Mouse (Mus musculus) spleen, adult 18-20 months (tissue): ENCODE data around the gene Fanca.

Experiments used
- DNase-seq, 2 experiments: peaks; one replicate each; pipeline ENCODE4 v3.0.0; 2022; ENCODE audit warnings: mixed read lengths in 2 of 2

Fanca gene

GRCm38 (mm10) chr8:123329961-123330360, 11.6 kb upstream of the Fanca start:
- DNase-seq = no peak

GRCm38 (mm10) chr8:123329350-123329749, 11.0 kb upstream of the Fanca start:
- no peak for DNase-seq

GRCm38 (mm10) chr8:123328552-123328951, 10.2 kb upstream of the Fanca start:
- DNase-seq = no peak

- DNase-seq = peak in 1 of 2 experiments; percentile 45
Measured at GRCm38 (mm10) chr8:123319522-123320164, 1.3 kb upstream of the Fanca start.

GRCm38 (mm10) chr8:123317781-123318466, 452 bp downstream of the Fanca start:
- no peak for DNase-seq

- DNase-seq = no peak
Measured at GRCm38 (mm10) chr8:123308738-123309137, 9.6 kb downstream of the Fanca start.

- no peak for DNase-seq
Measured at GRCm38 (mm10) chr8:123298301-123298700, 20.1 kb downstream of the Fanca start.

- DNase-seq = no peak
Measured at GRCm38 (mm10) chr8:123292785-123293184, 25.6 kb downstream of the Fanca start.

GRCm38 (mm10) chr8:123292281-123292680, 26.1 kb downstream of the Fanca start:
- no peak for DNase-seq

- no peak for DNase-seq
Measured at GRCm38 (mm10) chr8:123291716-123292115, 26.7 kb downstream of the Fanca start.

- DNase-seq = no peak
Measured at GRCm38 (mm10) chr8:123290679-123291078, 27.7 kb downstream of the Fanca start.

GRCm38 (mm10) chr8:123290166-123290565, 28.2 kb downstream of the Fanca start:
- peak in 1 of 2 experiments; percentile 57 for DNase-seq

GRCm38 (mm10) chr8:123287362-123287761, 31.0 kb downstream of the Fanca start:
- no peak for DNase-seq

GRCm38 (mm10) chr8:123284493-123284892, 33.9 kb downstream of the Fanca start:
- no peak for DNase-seq

GRCm38 (mm10) chr8:123283991-123284390, 34.4 kb downstream of the Fanca start:
- DNase-seq = peak; percentile 47 to 53

GRCm38 (mm10) chr8:123282994-123283393, 35.4 kb downstream of the Fanca start:
- DNase-seq = peak; percentile 27 to 35

GRCm38 (mm10) chr8:123280302-123281094, 37.9 kb downstream of the Fanca start:
- no peak for DNase-seq

- no peak for DNase-seq
Measured at GRCm38 (mm10) chr8:123279828-123280227, 38.5 kb downstream of the Fanca start.

- DNase-seq = no peak
Measured at GRCm38 (mm10) chr8:123278445-123278844, 39.9 kb downstream of the Fanca start.

GRCm38 (mm10) chr8:123275096-123275495, 43.3 kb downstream of the Fanca start:
- DNase-seq = no peak

GRCm38 (mm10) chr8:123274447-123274846, 43.9 kb downstream of the Fanca start:
- no peak for DNase-seq

- no peak for DNase-seq
Measured at GRCm38 (mm10) chr8:123271901-123272300, 46.5 kb downstream of the Fanca start.

GRCm38 (mm10) chr8:123271147-123271546, 47.2 kb downstream of the Fanca start:
- no peak for DNase-seq
